35 mouse cellular contexts compared by ENCODE assay signal in genomic region chr11:51455501-51455900, GRCm38 (mm10).
DNase-seq lines count a peak whose midpoint lies in the region; ATAC-seq and TF ChIP-seq lines count a peak whose summit lies in the region.
"Had no signal": no experiment of that assay in that cellular context is flagged by ENCODE, and none has a peak within 500 bp of the region (broad histone marks: within the 10 kb centered on the region; RNA-seq: fewer than 3 reads in every experiment).

No protein-coding gene starts in this region.

- DNase-seq in heart, postnatal 0 days (ENCODE audit: low spot score): peak; percentile 30
- DNase-seq in heart, embryonic 10.5 days (ENCODE audit: low spot score): no peak
- DNase-seq in 416B (ENCODE audit: low read depth) (peak; percentile 13), R1 (ENCODE audit: low read depth, low spot score) (peak; percentile 32)
- DNase-seq in urinary bladder, adult 18-20 months (ENCODE audit: low spot score in 2 of 2): no peak
- DNase-seq in testis, postnatal 10 days (ENCODE audit: low spot score): no peak
- no peak for DNase-seq in lung, postnatal 4 days
- DNase-seq: adrenal gland, postnatal 10 days; cerebellum, adult 11 months; cerebellum, adult 9-10 months; cerebellum, postnatal 36 days; embryo, embryonic 11 days; gastrocnemius, adult 2 months; gastrocnemius, postnatal 36 days; heart, adult 2 months; heart, postnatal 14 days; kidney, adult 11 months; kidney, postnatal 25 days; layer of hippocampus, postnatal 36 days; left cerebral cortex, postnatal 4 days; liver, postnatal 0 days; retina, postnatal 1 day; right cerebral cortex, postnatal 14 days; thymus, adult 18-20 months; thymus, postnatal 25 days had no signal

- H3K9ac ChIP-seq in heart, postnatal 0 days (replicated peaks; ENCODE audit: low read depth, low read length): no peak overlapping the region
- H3K9ac ChIP-seq: embryonic facial prominence, embryonic 12.5 days; forebrain, embryonic 15.5 days; heart, embryonic 13.5 days; hindbrain, embryonic 12.5 days; kidney, embryonic 15.5 days; liver, embryonic 12.5 days; liver, postnatal 0 days; neural tube, embryonic 15.5 days had no signal

- TF ChIP-seq EP300 in heart, postnatal 0 days (IDR thresholded peaks at IDR 0.05; ENCODE audit: low read depth): no peak

- H3K4me3 ChIP-seq in heart, postnatal 0 days (ENCODE audit: low read depth, low read length): no peak overlapping the region
- H3K4me3 ChIP-seq in heart, embryonic 10.5 days: no peak overlapping the region
- H3K4me3 ChIP-seq: embryonic facial prominence, embryonic 12.5 days; forebrain, embryonic 15.5 days; gastrocnemius, adult 2 months; heart, adult 2 months; heart, embryonic 13.5 days; hindbrain, embryonic 12.5 days; kidney, embryonic 15.5 days; liver, embryonic 12.5 days; neural tube, embryonic 15.5 days had no signal

- no peak for ATAC-seq in heart, postnatal 0 days (ENCODE audit: insufficient read depth, low read depth)
- peak; percentile 56; the same call in 1 of the 2 replicates for ATAC-seq in monocyte, adult 5-6 weeks (replicated peaks; ENCODE audit: insufficient number of reproducible peaks, low FRiP score, low TSS enrichment, poor library complexity, severe bottlenecking)
- ATAC-seq: forebrain, embryonic 15.5 days; inflammation-experienced regulatory T-cells, adult 6 months; liver, embryonic 12.5 days; liver, postnatal 0 days had no signal

- no peaks in the 10 kb centered on the region for H3K4me1 ChIP-seq in heart, postnatal 0 days (ENCODE audit: control insufficient read depth, insufficient read depth)
- peaks cover 20% of the 10 kb centered on the region for H3K4me1 ChIP-seq in heart, embryonic 10.5 days
- H3K4me1 ChIP-seq: liver, embryonic 12.5 days had no signal

- H3K4me2 ChIP-seq in heart, postnatal 0 days (ENCODE audit: low read depth, low read length): no peak overlapping the region
- H3K4me2 ChIP-seq: embryonic facial prominence, embryonic 12.5 days; forebrain, embryonic 15.5 days; heart, embryonic 13.5 days; hindbrain, embryonic 12.5 days; kidney, embryonic 15.5 days; liver, embryonic 12.5 days; neural tube, embryonic 15.5 days had no signal

- no peaks in the 10 kb centered on the region for H3K36me3 ChIP-seq in heart, postnatal 0 days (replicated peaks; ENCODE audit: control insufficient read depth, insufficient read depth, low read length)
- H3K36me3 ChIP-seq in heart, embryonic 10.5 days: no peaks in the 10 kb centered on the region
- H3K36me3 ChIP-seq: embryonic facial prominence, embryonic 12.5 days; forebrain, embryonic 15.5 days; heart, embryonic 13.5 days; hindbrain, embryonic 12.5 days; kidney, embryonic 15.5 days; liver, embryonic 12.5 days; neural tube, embryonic 15.5 days had no signal

- 0 out of 2 replicates have a peak, but pooled peaks cover 2% of the 10 kb centered on the region for H3K9me3 ChIP-seq in heart, postnatal 0 days (replicated peaks; ENCODE audit: control insufficient read depth, low read length)
- H3K9me3 ChIP-seq in heart, embryonic 10.5 days: no peaks in the 10 kb centered on the region
- H3K9me3 ChIP-seq: embryonic facial prominence, embryonic 12.5 days; forebrain, embryonic 15.5 days; kidney, embryonic 15.5 days; liver, embryonic 12.5 days; neural tube, embryonic 15.5 days had no signal

- H3K27ac ChIP-seq in heart, postnatal 0 days (ENCODE audit: low read depth): no peak overlapping the region
- no peak overlapping the region for H3K27ac ChIP-seq in heart, embryonic 10.5 days
- H3K27ac ChIP-seq: embryonic facial prominence, embryonic 12.5 days; forebrain, embryonic 15.5 days; gastrocnemius, adult 2 months; heart, adult 2 months; heart, embryonic 13.5 days; hindbrain, embryonic 12.5 days; kidney, embryonic 15.5 days; liver, embryonic 12.5 days; macrophage; neural tube, embryonic 15.5 days had no signal

- peaks cover 47% of the 10 kb centered on the region for H3K27me3 ChIP-seq in heart, postnatal 0 days (ENCODE audit: control insufficient read depth, insufficient read depth, low read length)
- peaks cover 72% of the 10 kb centered on the region for H3K27me3 ChIP-seq in heart, embryonic 10.5 days (ENCODE audit: insufficient read depth, poor library complexity, severe bottlenecking)
- H3K27me3 ChIP-seq: embryonic facial prominence, embryonic 12.5 days; forebrain, embryonic 15.5 days; hindbrain, embryonic 12.5 days; kidney, embryonic 15.5 days; neural tube, embryonic 15.5 days had no signal

- TF ChIP-seq CTCF in heart, postnatal 0 days (IDR thresholded peaks at IDR 0.05; ENCODE audit: low read depth): no peak

Comparison
In these comparisons a context has a peak if more than half of its experiments do, and no peak if none do; other contexts are left out.
1. DNase-seq: peak in heart, postnatal 0 days (single experiment), 416B (single experiment) and R1 (single experiment); none in heart, embryonic 10.5 days (single experiment), urinary bladder, adult 18-20 months (0 of 2), testis, postnatal 10 days (single experiment) and lung, postnatal 4 days (0 of 2).